Mouse (Mus musculus): ENCODE results near the gene Cygb. TPM values are rescaled to one million over a fixed set of nuclear protein-coding genes. Genes with fewer than 3 reads are reported as not detected.

Cygb gene
- polyA plus RNA-seq (2012; rRNA removed) = 18.9 and 20.6 TPM in 2 replicates

DNA sequence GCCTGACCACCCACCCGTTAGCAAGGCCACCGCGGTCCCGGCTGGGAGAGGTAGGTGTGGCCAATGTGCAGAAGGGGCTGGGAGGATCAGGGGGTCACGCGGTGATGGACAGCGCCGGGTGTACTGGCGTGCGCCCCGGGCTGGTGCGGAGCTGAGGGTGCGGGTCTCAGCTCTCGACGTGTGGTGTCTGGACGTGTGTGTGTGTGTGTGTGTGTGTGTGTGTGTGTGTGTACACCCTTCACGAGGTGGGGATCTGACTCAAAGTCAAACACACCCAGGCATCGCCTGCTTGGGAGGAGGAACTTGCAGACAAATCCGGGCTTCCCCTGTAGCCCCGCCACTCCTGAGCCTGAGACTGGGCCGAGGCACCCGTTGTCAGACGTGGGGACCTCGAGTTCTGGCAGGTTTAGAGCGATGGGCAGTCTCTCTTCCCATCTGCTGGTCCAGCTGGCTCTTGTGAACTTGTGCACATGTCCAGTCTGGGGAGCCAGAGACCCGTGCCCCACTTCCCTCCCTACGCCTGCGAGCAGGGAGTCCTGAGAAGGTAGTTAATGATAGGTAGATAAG is at the start of gene Cygb:
Cygb (minus strand) TSS at position 59 of the 567 bp plus-strand sequence.
- DNase-seq (ENCODE audit: low read depth, low spot score) = no peak
- WGBS = 8% methylated on average over 28 of the region's 28 CpGs

DNA sequence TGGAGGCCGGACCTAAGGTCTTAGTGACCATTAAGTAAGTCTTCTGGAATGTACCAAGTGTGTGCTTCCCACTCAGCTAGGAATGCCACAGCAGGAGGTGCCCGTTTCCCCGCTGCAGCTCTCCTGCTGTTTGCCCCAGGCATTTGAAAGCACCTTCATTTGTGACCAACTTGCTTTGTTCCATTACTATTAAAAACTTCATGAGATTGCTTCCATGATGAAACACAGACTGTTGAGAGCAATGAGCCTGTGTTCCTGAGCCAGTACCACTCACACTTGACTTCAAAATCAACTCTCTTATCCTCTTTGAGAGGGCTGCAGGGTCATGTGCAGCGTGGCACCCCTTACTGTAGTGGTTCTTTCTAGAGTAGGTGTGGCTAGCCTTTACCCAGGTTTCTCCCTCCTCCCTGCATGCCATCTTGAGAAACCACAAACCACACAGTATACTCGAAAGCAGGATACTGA is 47.3 kb upstream of the Cygb start:
- 70% methylated on average over 5 of the region's 5 CpGs for WGBS
- no peak for DNase-seq (ENCODE audit: low read depth, low spot score)

DNA sequence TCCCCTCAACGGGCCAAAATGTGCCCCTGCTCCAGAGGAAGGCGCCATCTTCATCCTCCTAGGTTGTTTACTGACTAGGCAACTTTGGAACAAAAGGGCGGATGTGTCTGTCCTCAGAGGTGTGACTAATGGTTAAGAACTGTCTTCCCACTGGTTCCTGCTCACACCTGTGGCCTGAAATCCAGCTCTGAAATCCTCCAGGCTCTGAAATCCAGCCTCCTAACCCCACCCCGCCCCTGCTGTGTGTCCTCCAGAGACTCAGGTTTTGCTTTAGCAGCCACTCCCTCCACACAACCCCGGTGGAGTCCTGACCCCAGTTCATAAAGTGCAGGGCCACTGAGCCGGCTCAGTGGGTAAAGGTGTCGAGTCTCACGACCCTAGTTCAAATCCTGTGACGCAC is 43.4 kb upstream of the Cygb start:
- WGBS = 57% methylated on average over 9 of the region's 9 CpGs
- no peak for DNase-seq (ENCODE audit: low read depth, low spot score)

DNA sequence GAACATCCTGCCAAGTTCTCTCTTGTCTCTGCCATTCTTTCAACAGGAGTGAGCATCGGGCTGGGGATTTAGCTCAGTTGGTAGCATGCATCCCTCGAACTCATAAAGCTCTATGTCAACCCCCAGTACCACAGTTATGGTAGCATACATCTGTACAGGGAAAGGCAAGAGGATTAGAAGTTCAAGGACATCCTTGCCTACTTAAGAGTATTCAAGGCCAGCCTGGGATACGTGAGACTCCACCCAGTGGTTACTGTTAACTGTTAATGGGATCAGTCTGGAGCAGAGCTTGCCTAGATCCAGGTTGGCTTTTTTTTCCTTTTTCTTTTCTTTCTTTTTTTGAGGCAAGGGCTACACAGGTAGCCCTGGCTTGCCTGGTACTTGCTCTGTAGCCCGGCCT is 42.3 kb upstream of the Cygb start:
- DNase-seq (ENCODE audit: low read depth, low spot score) = no peak
- 85% methylated on average over 4 of the region's 4 CpGs for WGBS

DNA sequence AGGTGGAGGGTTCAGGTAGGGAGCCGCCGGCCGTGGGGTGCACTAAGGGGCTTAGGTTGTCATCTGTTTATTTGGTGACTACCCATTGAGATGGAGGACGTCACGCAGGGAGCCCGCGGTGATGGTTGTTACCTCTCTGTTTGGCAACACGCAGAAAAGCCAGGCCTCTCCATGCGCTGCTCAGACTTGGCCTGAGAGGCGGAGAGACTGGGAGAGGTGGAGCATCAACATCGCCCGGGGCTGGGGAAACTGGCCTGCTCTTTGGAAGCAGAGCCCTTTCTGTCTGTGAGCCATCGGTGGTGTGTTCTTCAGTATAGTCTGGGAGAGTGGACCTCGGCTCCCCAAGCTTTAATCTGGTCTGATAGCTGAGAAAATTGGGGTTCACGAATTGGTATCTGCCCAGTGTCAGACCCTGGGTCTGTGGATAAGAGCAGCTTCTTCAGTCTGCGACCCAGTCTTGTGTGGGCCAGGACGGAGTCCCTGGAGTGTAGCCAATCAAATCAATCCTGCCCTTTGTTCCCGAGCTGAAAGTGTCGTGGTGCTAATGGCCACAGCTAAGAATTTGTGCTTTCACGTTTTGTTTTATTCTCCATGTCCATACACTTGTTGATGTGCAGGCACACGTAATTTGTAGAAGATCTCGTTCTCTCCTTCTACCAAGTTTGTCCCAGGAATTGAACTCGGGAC is 41.2 kb upstream of the Cygb start:
- no peak for DNase-seq (ENCODE audit: low read depth, low spot score)

DNA sequence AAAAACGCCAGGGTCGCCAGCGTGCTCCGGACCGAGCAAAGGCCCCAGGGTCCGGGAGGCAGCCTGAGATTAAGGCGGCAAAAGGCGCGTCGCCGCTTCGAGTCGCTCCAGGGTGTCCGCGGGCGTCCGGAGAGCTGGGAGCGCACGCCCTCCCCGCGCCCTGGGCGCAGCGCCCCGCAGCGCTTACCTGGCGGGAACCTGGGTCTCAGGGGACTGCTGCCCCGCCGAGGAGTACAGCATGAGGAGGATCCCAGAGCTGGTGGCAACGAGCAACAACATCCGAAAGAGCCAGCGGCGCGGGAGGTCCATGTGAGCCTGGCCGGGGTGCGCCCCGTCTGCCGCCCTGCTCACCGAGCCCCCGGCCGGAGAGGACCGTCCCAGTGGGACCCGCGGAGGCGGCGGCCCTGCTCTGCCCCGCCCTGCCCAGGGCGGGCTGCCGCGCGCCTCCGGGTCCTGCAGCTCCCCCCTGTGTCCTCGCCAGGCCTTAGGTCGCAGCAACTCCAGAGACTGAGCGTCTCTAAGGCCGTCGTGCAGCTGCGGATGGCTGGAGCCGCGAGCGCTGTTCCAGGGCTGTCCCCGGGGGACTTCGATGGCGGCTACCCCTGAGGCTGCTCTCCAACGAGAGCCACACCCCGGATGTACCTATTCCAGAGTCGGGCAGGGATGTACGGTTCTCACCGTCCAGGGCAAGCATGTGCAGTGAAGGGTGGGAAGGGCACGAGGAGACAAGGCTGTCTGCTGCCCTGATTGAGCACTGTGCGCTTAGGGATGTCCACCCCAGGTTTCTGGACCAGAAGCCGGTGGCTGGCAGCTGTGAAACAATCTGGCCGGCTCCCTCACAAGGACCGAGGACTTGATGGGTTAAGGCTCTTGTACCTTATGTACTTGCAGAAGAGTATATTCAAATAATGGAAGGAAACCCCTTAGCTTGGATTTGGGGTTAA is 40.4 kb upstream of the Cygb start:
- no peak for DNase-seq (ENCODE audit: low read depth, low spot score)
- 2% methylated on average over 73 of the region's 73 CpGs for WGBS

More for the DNA sequence above, 41.2 kb upstream of the Cygb start:
- 24% methylated on average over 23 of the region's 23 CpGs for WGBS

DNA sequence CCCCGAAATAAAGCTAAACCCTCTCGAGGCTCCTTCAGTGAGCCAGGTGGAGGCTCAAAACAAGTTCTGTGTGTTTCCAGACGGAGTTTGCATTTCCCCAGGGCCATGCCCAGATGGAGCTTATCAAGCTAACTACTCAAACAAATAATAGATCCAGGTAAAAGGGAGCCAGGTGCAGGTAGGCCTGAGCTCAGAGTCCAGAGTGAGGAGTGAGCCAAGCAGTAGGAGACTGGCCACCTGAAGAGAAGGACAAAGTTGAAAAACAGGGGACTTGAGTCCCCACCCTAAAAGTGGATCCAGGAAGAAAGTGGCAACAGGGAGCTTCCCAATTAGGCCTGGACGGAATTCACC is 39.8 kb upstream of the Cygb start:
- WGBS = 23% methylated on average over 4 of the region's 4 CpGs
- no peak for DNase-seq (ENCODE audit: low read depth, low spot score)

DNA sequence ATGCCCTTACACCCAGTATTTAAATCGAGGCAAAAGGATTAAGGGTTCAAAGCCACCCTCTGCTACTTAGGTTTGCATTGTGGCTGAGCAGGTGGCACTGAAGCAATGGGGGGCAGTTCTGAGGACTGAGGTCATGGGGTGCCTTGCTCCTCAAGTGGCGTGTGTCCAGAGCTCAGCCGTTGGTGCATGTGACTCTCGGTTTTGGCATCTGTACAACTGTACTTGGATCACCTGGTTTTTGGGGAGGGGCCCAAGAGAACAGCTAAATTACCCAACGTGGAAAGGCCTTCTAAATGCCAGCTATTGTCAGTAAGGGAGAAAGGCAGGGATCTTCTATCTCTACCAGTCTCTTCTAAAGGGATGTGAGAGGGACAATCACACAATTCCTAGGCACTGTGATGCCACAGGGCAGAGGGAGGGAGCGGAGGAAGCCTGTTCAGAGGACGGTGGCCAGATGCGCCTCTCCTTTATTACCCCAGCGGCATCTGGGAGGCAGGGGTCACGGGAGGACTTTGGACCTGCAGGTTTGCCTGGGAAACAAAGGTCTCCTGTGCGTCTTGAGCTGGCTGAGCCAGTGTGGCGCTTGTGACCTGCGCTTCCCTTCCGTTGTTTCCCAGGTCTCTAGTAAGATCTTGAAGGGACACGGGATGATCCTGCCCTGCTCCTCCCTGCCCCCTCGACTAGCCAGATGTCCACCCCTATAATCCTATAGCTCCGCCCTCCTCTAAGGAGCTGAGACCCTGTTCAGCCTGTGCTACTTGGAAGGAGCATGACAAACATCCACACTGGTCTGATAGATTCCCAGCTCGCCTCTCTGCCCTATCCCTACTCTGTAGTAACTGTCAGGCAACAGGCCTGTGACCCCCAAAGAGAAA is 36.8 kb upstream of the Cygb start:
- DNase-seq (ENCODE audit: low read depth, low spot score) = no peak
- 23% methylated on average over 18 of the region's 18 CpGs for WGBS

DNA sequence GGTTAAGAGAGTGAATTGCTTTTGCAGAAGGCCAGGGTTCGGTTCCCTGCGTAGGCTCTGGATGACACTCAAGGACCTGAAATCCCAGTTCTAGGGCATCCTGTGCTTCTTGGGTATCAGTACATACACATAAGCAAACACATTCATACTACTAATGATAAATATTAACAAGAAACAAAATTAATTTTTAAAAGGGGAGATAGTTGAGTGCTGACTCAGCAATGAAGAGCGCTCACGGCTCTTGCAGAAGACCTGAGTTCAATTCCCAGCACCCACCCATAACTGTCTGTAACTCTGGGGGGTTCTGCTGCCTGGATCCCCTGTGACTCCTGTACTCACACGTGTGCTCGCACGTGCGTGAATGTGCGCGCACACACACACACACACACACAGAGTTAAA is 35.5 kb upstream of the Cygb start:
- 95% methylated on average over 10 of the region's 10 CpGs for WGBS
- no peak for DNase-seq (ENCODE audit: low read depth, low spot score)

DNA sequence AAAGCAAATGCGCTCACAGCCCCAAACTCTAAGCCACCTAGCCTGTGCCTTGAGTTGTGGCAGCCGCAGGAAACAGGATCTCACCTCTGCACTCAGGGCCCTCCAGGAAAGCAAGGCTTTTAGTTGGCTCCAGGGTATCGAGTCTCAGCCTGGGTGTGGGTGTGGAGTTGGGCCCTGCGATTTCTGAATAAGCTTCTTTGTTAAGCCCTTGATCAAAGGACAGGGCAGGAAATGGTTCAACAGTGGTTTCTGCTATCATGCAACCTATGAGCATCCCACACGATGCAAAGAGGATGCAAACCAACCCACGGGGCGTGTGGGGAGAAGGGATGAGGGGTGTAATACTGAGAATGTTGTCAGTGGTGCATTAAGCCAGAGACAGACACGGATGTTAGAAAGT is 33.8 kb upstream of the Cygb start:
- WGBS = 60% methylated on average over 8 of the region's 8 CpGs
- DNase-seq (ENCODE audit: low read depth, low spot score) = no peak

DNA sequence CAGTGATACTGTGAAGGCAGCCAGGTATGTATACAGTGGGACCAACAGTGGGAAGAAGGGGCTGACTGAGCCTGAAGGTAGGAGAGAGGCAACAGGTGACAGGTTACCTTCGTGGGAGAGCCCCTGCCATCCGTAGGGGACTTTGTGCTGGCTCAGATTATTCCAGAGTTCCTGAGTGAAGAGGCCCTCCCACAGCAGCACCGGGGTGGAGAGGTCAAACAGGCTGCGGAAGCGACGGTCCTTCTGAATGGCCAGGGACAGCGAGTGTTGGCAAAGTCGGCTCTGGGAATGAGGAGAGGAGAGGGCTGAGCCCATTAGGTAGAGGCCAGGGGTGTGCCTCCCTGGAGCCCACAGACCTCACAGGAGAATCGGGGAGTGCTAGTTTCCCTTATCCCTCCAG is 31.6 kb upstream of the Cygb start:
- WGBS = 89% methylated on average over 9 of the region's 9 CpGs
- DNase-seq (ENCODE audit: low read depth, low spot score) = no peak

DNA sequence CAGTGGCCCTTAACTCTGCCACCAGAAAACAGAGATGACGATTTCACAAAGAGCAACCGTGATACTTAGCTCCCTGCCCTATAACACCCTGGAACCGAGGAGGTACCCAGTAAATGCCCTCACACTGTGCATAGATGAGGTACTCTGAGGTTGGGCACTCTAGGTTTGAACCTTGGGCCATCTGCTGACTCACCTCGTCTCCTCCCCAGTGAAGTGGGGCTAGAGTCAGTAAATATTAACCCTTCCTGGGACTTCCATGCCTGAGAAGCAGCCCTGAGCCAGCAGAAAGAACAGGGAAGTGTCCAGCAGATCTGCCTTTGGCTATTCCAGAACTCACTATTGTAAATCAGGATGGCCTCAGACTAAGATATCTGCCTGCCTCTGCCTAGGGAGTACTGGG is 29.7 kb upstream of the Cygb start:
- WGBS = 37% methylated on average over 4 of the region's 4 CpGs
- no peak for DNase-seq (ENCODE audit: low read depth, low spot score)

DNA sequence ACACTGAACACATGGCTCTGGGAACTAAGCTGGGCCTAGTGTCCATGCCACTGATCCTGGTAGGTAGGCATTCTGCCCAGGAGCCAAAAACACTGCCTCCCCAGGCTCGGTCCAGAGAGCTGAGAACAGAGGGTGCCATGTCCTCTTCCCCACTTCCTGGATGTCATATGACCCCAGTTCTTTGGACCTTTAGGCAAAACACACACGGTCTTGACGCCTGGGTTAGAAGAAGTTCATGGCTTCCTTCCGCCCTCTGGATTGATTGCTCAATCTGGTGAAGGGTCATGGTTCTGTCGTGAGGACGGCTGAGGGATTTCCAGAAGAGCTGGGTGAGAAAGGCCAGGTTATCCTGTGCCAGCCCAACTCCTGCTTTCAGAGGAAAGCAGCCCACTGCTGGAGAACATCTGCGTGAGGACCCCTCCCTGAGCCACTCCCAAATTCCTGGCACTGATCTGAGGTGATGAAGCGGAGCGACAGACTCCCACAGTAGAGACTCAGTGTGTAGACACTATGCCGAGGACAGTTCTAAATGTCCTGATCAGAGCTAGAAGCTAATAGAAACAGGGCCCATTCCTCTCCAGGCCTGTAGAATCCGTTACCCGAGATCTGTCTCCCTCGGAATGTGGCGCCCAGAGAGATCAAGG is 28.5 kb upstream of the Cygb start:
- 56% methylated on average over 14 of the region's 14 CpGs for WGBS
- no peak for DNase-seq (ENCODE audit: low read depth, low spot score)

DNA sequence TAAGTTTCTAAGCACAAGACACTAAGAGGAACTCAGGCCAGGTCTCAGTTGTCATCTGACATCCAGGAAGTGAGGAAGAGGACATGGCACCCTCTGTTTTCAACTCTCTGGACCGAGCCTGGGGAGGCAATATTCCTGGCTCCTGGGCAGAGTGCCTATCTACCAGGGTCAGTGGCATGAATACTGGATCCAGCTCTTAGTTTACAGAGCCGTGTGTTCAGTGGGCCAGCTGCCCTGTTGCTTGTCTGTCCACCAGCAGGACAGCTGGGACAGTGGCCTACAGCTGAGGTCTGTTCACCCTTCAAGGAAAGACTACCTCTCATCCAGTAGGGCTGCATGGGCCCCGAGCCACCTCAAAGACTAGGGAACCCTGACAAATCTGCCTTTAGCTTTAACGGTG is 27.0 kb upstream of the Cygb start:
- WGBS = 65% methylated on average over 4 of the region's 4 CpGs
- no peak for DNase-seq (ENCODE audit: low read depth, low spot score)

DNA sequence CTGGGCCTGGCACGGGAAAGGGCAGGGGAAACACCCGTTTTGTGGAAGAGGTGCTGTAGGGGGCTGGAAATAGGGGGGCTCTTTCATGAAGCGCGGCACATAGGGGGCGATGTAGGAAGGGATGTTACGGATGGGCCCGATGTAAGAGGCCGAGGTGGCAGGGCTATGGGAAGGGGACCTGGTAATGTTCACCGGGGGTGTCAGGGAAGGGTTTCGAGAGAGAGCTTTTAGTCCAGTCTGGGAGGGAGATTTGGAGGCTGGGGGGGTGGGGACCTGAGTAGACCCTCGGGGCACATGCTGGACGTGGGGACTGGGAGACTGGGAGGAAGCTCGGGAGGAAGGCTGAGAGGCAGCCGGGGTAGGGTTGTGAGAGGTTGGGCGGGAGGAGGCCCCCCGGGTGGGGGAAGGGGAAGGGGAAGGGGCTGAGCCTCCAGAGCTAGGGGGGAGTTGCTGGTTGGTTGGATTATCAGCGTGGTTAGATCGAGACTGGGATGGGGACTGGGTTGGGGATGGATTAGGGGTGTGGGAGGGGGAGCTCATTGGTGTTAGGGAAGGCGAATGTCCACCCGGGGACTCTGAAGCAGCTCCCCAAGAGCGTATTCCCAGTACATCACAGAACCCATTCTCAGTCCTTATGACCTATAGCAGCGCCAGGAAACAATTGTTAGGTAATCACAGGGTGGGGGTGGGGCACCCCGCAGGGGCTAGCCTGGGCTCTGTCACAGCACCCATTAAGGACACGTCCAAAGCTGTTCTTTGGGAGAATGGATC is 26.4 kb upstream of the Cygb start:
- 82% methylated on average over 24 of the region's 24 CpGs for WGBS

DNA sequence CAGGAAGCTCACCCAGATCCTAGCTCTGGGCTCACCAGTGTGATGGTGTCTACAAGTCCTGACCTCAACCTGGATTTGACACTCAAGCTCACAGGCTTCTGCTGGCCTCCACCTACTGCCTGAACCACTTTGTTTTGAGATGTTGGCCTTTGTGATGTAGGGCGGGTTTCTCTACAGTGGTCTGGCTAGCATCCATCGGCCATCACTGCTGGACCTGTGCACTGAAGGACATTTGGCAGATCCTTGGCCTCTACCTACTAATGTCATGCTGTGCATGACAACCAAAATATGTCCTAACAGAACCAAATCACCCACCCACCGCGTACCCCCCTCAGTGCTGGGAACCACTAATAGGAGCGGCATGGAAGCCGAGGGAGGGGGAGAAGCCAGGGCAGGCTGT is 25.0 kb upstream of the Cygb start:
- WGBS = 90% methylated on average over 6 of the region's 6 CpGs

More for the DNA sequence above, 26.4 kb upstream of the Cygb start:
- DNase-seq (ENCODE audit: low read depth, low spot score) = no peak

DNA sequence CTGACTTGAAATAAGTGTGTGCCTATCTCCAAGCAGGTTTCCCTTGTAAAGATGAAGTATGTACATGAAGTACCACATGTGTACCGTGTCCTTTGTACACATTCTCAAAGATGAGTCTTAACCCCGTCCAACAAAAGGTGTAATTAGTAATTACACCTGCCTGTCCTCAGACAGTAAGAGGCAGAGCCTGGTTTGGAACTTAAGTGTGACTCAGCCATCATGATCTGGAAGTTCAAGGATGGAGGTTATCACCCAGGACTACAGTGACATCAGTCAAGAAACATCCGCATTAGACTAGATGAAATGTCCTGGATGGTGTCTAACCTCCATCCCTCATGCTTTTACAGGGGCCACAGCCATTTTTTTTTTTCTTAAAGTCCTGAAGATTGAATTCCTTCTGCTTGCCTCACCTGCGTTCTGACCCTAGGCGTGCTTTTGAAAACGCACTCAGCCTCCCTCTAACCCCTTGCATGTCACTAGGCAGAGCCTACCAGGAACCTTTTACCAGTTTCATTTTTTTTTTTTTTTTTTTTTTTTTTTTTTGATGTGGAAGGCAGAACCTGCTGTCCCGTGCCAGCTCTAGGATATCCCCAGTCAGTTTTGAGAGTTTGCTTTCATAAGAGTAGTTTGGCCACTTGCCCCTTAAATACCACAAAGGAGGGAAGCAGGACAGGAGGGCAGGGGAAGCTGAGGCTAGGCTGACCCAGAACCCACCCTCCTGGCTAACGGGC is 23.8 kb upstream of the Cygb start:
- 62% methylated on average over 8 of the region's 8 CpGs for WGBS
- no peak for DNase-seq (ENCODE audit: low read depth, low spot score)

More for the DNA sequence above, 25.0 kb upstream of the Cygb start:
- no peak for DNase-seq (ENCODE audit: low read depth, low spot score)
